14 mouse cellular contexts compared by ENCODE assay signal in genomic region chr14:101437925-101438324, GRCm38 (mm10).
DNase-seq lines count a peak whose midpoint lies in the region; ATAC-seq lines count a peak whose summit lies in the region.
"Had no signal": no experiment of that assay in that cellular context is flagged by ENCODE, and none has a peak within 500 bp of the region (broad histone marks: within the 10 kb centered on the region; RNA-seq: fewer than 3 reads in every experiment).

No protein-coding gene starts in this region.

- peaks cover 18% of the 10 kb centered on the region for H3K36me3 ChIP-seq in heart, embryonic 12.5 days
- H3K36me3 ChIP-seq in midbrain, embryonic 14.5 days (ENCODE audit: control insufficient read depth, insufficient read depth, low read length) = no peaks in the 10 kb centered on the region

- DNase-seq in heart, adult 11 months = peak; percentile 56
- DNase-seq in brain, adult 2 months (ENCODE audit: low read depth, low spot score) = peak; percentile 94
- DNase-seq in cerebellum, adult 8-10 months = peak; percentile 68
- DNase-seq in midbrain, embryonic 14.5 days = peak; percentile 70
- DNase-seq in kidney, postnatal 36 days = no peak
- DNase-seq: gastrocnemius, postnatal 14 days; lung, embryonic 14.5 days; thymus, postnatal 14 days had no signal

- no peaks in the 10 kb centered on the region for H3K27me3 ChIP-seq in heart, embryonic 12.5 days (replicated peaks)
- H3K27me3 ChIP-seq in midbrain, embryonic 14.5 days (ENCODE audit: control insufficient read depth, insufficient read depth, low read length) = no peaks in the 10 kb centered on the region
- H3K27me3 ChIP-seq: kidney, embryonic 15.5 days; Patski had no signal

- no peaks in the 10 kb centered on the region for H3K4me1 ChIP-seq in heart, embryonic 12.5 days (replicated peaks)
- H3K4me1 ChIP-seq in midbrain, embryonic 14.5 days (ENCODE audit: control insufficient read depth, insufficient read depth, low read length) = no peaks in the 10 kb centered on the region
- H3K4me1 ChIP-seq: heart, embryonic 10.5 days; kidney, embryonic 15.5 days had no signal

- H3K9ac ChIP-seq in heart, embryonic 12.5 days = no peak overlapping the region
- H3K9ac ChIP-seq in midbrain, embryonic 14.5 days (replicated peaks; ENCODE audit: low read length) = no peak overlapping the region
- H3K9ac ChIP-seq: kidney, embryonic 15.5 days; lung, embryonic 14.5 days had no signal

- no peak for ATAC-seq in heart, embryonic 12.5 days (ENCODE audit: insufficient number of reproducible peaks, low FRiP score)
- peak; percentile 71; the same call in 1 of the 2 replicates for ATAC-seq in midbrain, embryonic 14.5 days (ENCODE audit: low FRiP score, low TSS enrichment)
- ATAC-seq in megakaryocyte-erythroid progenitor cell, adult 5-6 weeks (replicated peaks; ENCODE audit: low FRiP score, low TSS enrichment, poor library complexity, severe bottlenecking) = no peak
- ATAC-seq: Patski had no signal

- no peak overlapping the region for H3K27ac ChIP-seq in heart, embryonic 12.5 days (ENCODE audit: poor library complexity, severe bottlenecking)
- no peak overlapping the region for H3K27ac ChIP-seq in midbrain, embryonic 14.5 days (replicated peaks; ENCODE audit: low read depth, low read length)
- H3K27ac ChIP-seq: heart, embryonic 10.5 days; kidney, embryonic 15.5 days had no signal

- H3K9me3 ChIP-seq in heart, embryonic 12.5 days (replicated peaks) = no peaks in the 10 kb centered on the region
- no peaks in the 10 kb centered on the region for H3K9me3 ChIP-seq in midbrain, embryonic 14.5 days (ENCODE audit: control insufficient read depth, low read length)
- H3K9me3 ChIP-seq: heart, embryonic 10.5 days; kidney, embryonic 15.5 days had no signal

- H3K4me2 ChIP-seq in heart, embryonic 12.5 days = no peak overlapping the region
- no peak overlapping the region for H3K4me2 ChIP-seq in midbrain, embryonic 14.5 days (ENCODE audit: low read length)
- H3K4me2 ChIP-seq: kidney, embryonic 15.5 days; lung, embryonic 14.5 days had no signal

- 87% methylated on average over 3 of the region's 3 CpGs for WGBS in heart, embryonic 12.5 days
- WGBS in midbrain, embryonic 14.5 days = 59% methylated on average over 3 of the region's 3 CpGs

- H3K4me3 ChIP-seq in heart, embryonic 12.5 days = no peak overlapping the region
- H3K4me3 ChIP-seq in midbrain, embryonic 14.5 days (replicated peaks; ENCODE audit: low read depth, low read length) = no peak overlapping the region
- H3K4me3 ChIP-seq: heart, embryonic 10.5 days; kidney, embryonic 15.5 days; myocyte had no signal

Comparison
In these comparisons a context has a peak if more than half of its experiments do, and no peak if none do; other contexts are left out.
1. DNase-seq: peak in heart, adult 11 months (single experiment), brain, adult 2 months (single experiment), cerebellum, adult 8-10 months (single experiment) and midbrain, embryonic 14.5 days (single experiment); none in kidney, postnatal 36 days (0 of 2).